Mouse (Mus musculus) intestine, postnatal 0 days (tissue): ENCODE measurements around the gene Wdfy4. TPM values are rescaled to one million over a fixed set of nuclear protein-coding genes. Genes with fewer than 3 reads are reported as not detected.

Experiments
- ATAC-seq: fragments of 200-750 bp; cut with Nextera tagmentation; 2 replicates; pipeline ENCODE4 v1.8.0; 2017; ENCODE audit warnings: mild to moderate bottlenecking, moderate TSS enrichment, moderate library complexity
- H3K27ac ChIP-seq: fragments of 300-500 bp; sonication (generic); 2 replicates; pipeline ENCODE4 v1.5.1; 2014; ENCODE audit warnings: mild to moderate bottlenecking, low read depth, low read length, moderate library complexity
- H3K27me3 ChIP-seq: fragments of 300-500 bp; sonication (generic); replicated peaks from 2 replicates; pipeline ENCODE4 v1.6.1; 2014; ENCODE audit warnings: low read length, mixed read lengths; ENCODE audit not compliant: control insufficient read depth, insufficient read depth
- H3K36me3 ChIP-seq: fragments of 300-500 bp; sonication (generic); 2 replicates; pipeline ENCODE4 v1.6.1; 2014; ENCODE audit warnings: mild to moderate bottlenecking, moderate library complexity; ENCODE audit not compliant: control insufficient read depth, insufficient read depth
- H3K4me1 ChIP-seq: fragments of 300-500 bp; sonication (generic); replicated peaks from 2 replicates; pipeline ENCODE4 v1.6.1; 2014; ENCODE audit warnings: antibody characterized with exemption, low read length, mixed read lengths; ENCODE audit not compliant: control insufficient read depth, insufficient read depth
- H3K4me2 ChIP-seq: fragments of 300-500 bp; sonication (generic); replicated peaks from 2 replicates; pipeline ENCODE4 v1.6.1; 2014; ENCODE audit warnings: low read depth, mild to moderate bottlenecking, moderate library complexity
- H3K4me3 ChIP-seq: fragments of 300-500 bp; sonication (generic); 2 replicates; pipeline ENCODE4 v1.5.1; 2014; ENCODE audit warnings: low read depth, low read length
- H3K9ac ChIP-seq: fragments of 300-500 bp; sonication (generic); 2 replicates; pipeline ENCODE4 v1.6.1; 2014; ENCODE audit warnings: mild to moderate bottlenecking, low read depth, low read length
- H3K9me3 ChIP-seq: fragments of 300-500 bp; sonication (generic); 2 replicates; pipeline ENCODE4 v1.6.1; 2016; ENCODE audit warnings: mixed run types; ENCODE audit not compliant: control insufficient read depth
- CTCF ChIP-seq: sonication (generic); IDR thresholded peaks from 2 replicates; pipeline ENCODE4 v1.5.1; 2016; ENCODE audit warnings: low read depth, mild to moderate bottlenecking, control low read depth, antibody characterized with exemption, moderate library complexity
- WGBS: fragments of 180-500 bp; shearing (Covaris S2); extraction: QIAGEN DNeasy Blood & Tissue Kit; methylation state at CpG from one replicate; pipeline ENCODE4 v1.1.7; 2014; 5-methylcytosine and 5-hydroxymethylcytosine counted together
- polyA plus RNA-seq: library from polyadenylated mRNA; unstranded; fragments of >200 nt; fragmentation: Nextera tagmentation; extraction: Ambion mirVana; gene quantifications from 2 replicates; pipeline ENCODE4 v1.2.1, GENCODE M21; 2015

Wdfy4 gene
- polyA plus RNA-seq, 1 experiment from 2014 or later, result 0.17 TPM

DNA sequence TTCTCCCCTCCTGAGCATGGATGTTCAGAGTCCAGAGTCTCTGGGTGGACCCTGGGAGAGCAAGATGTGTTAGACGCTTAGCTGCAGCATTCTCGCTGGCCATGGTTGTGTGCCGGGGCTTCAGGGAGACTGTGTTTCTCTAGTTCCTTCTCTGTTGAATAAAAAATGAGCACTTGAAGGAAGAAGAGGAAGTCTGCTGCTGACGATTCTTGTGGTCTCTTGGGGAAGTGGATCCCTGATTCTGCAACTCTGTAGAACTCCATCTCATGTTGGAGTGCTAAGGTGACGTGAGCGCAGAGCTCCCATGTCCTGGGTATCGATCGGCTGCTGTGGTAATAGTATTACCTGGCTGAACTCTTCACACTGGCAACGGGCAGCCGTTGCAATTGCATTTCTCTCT is 253.6 kb downstream of the Wdfy4 start:
- Histone ChIP-seq H3K36me3 (no peaks in the 10 kb centered on the region), H3K4me1 (no peaks in the 10 kb centered on the region), H3K9me3 (no peaks in the 10 kb centered on the region), H3K9ac (no peak overlapping the region), H3K4me2 (no peak overlapping the region), H3K27me3 (no peaks in the 10 kb centered on the region), H3K4me3 (no peak overlapping the region), H3K27ac (no peak overlapping the region)
- WGBS, result 77% methylated on average over 10 of the region's 10 CpGs
- ATAC-seq, result no peak
- no peak for TF ChIP-seq CTCF

DNA sequence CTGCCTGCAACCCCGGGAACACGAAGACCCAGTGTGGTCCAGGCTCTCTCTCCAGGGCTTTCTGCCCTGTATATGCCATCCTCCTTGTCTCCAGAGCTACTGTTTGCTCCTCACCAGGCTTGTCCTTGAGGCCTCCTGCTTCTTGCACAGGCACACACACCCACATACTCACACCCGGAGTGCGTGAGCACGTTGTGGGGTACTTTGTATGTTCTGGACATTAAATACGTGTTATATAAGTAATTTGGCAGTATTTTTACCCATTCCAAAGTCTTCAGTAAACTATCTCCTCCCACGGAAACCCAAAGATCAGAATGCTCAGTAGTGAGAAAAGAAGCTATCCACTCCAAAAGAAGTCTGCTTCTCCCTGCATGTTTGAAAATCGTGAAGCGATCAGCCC is 261.4 kb downstream of the Wdfy4 start:
- Histone ChIP-seq H3K27ac (no peak overlapping the region), H3K4me2 (no peak overlapping the region), H3K4me3 (no peak overlapping the region), H3K9ac (no peak overlapping the region), H3K9me3 (no peaks in the 10 kb centered on the region), H3K27me3 (no peaks in the 10 kb centered on the region), H3K4me1 (no peaks in the 10 kb centered on the region), H3K36me3 (no peaks in the 10 kb centered on the region)
- TF ChIP-seq CTCF, result no peak
- WGBS, result 70% methylated on average over 9 of the region's 9 CpGs
- no peak for ATAC-seq

DNA sequence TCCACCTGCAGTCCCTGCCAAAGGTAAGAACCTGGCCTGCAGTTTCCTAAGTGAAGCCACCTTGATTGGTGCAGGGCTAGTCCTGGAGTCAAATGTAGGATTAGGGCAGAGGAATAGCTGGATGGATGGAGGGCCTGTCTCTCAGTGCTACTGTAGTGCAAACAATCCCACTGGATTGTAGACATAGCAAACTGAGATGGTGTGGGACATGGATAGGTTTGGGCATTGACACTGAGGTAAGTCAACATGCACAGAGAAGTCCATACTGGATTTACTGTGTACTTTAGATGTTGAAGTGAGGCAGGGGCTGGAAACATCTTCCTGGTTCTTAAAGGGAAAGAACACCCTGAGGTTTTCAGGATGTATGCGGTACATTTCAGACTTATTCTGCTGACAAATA is 267.4 kb downstream of the Wdfy4 start:
- H3K4me3 ChIP-seq, result no peak overlapping the region
- H3K27ac ChIP-seq, result no peak overlapping the region
- H3K4me2 ChIP-seq, result no peak overlapping the region
- ATAC-seq, result no peak
- WGBS, result 85% methylated on average over 1 of the region's 1 CpGs
- no peaks in the 10 kb centered on the region for H3K27me3 ChIP-seq
- no peaks in the 10 kb centered on the region for H3K9me3 ChIP-seq
- H3K4me1 ChIP-seq, result no peaks in the 10 kb centered on the region
- H3K9ac ChIP-seq, result no peak overlapping the region
- TF ChIP-seq CTCF, result no peak
- no peaks in the 10 kb centered on the region for H3K36me3 ChIP-seq

DNA sequence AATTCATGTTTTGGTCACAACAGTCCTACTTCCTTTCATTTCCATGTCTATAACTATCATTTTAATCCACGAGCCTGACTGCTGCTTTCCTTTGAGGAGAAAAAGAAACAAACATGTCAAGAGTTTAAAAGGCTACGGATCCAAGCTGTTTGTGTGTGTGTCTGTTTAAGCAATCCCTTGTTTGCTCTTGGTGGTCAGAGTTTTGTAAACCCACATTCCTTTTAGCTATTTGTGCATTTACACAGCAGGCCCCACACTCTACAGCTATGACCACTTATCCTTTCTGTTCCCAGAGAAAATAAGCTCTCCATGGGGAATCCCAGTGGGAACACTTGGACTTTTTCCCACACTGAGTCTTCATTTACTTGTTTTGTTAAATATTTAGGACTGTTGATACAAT is 269.9 kb downstream of the Wdfy4 start:
- Histone ChIP-seq H3K4me2 (no peak overlapping the region), H3K4me3 (no peak overlapping the region), H3K36me3 (no peaks in the 10 kb centered on the region), H3K27me3 (no peaks in the 10 kb centered on the region), H3K4me1 (no peaks in the 10 kb centered on the region), H3K27ac (no peak overlapping the region), H3K9me3 (no peaks in the 10 kb centered on the region), H3K9ac (no peak overlapping the region)
- no peak for TF ChIP-seq CTCF
- 28% methylated on average over 2 of the region's 2 CpGs for WGBS
- ATAC-seq, result 0 out of 2 replicates have a peak, but pooled peaks have one; percentile 10

DNA sequence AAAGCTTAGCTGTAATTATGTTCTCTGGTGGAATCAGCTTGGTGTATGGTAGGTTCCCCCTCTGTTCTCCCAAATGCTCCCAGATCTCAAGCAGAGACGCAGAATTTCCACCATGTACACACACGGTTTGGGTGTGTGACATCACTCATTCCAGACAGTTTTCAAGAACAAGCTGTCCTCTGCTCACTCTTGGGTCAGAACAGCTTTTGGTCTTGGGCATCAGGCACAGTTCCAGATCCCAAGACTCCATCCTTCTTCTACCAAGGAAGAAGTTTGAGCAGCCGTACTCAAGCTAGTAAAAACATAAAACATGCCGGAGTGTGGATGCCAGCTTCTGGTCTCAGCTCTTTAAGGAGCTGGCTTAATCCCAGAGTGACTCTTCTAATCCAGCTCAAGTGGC is 274.1 kb downstream of the Wdfy4 start:
- H3K9ac ChIP-seq, result no peak overlapping the region
- H3K27me3 ChIP-seq, result no peaks in the 10 kb centered on the region
- H3K4me3 ChIP-seq, result no peak overlapping the region
- ATAC-seq, result no peak
- H3K36me3 ChIP-seq, result no peaks in the 10 kb centered on the region
- 84% methylated on average over 4 of the region's 4 CpGs for WGBS
- H3K4me1 ChIP-seq, result no peaks in the 10 kb centered on the region
- no peaks in the 10 kb centered on the region for H3K9me3 ChIP-seq
- no peak overlapping the region for H3K4me2 ChIP-seq
- no peak overlapping the region for H3K27ac ChIP-seq
- no peak for TF ChIP-seq CTCF

Other genes with a start within 250 kb of the Wdfy4 start
- 0.14 TPM in 1 of 2 replicates, not detected in the other for gene Lrrc18, start 194.1 kb downstream of the Wdfy4 start, polyA plus RNA-seq
- 1.9 and 2.9 TPM in 2 replicates for gene Arhgap22, start 28.5 kb upstream of the Wdfy4 start, polyA plus RNA-seq